ENCODE assay signal across 32 mouse cellular contexts in genomic region chr3:84867991-84868390, GRCm38 (mm10). TPM values are rescaled to one million over a fixed set of nuclear protein-coding genes. Genes with fewer than 3 reads are reported as not detected.
A peak's percentile ranks its signal among the peaks of the same experiment; 100 is the strongest.
DNase-seq lines count a peak whose midpoint lies in the region; ATAC-seq and TF ChIP-seq lines count a peak whose summit lies in the region.
"Had no signal": no experiment of that assay in that cellular context is flagged by ENCODE, and none has a peak within 500 bp of the region (broad histone marks: within the 10 kb centered on the region; RNA-seq: fewer than 3 reads in every experiment).

No protein-coding gene starts in this region.

- no peak for DNase-seq in gastrocnemius, adult 2 months
- no peak for DNase-seq in gastrocnemius, postnatal 10 days
- peak; percentile 66 for DNase-seq in kidney, postnatal 0 days (ENCODE audit: low spot score)
- DNase-seq in kidney, adult 2 months = no peak
- DNase-seq: adrenal gland, postnatal 25 days; cerebellum, adult 18-20 months; cerebellum, postnatal 10 days; gastrocnemius, postnatal 14 days; heart, adult 11 months; heart, postnatal 4 days; kidney, adult 9 months; layer of hippocampus, postnatal 36 days; lung, adult 2 months; lung, postnatal 10 days; right cerebral cortex, postnatal 4 days; thymus, adult 18-20 months; thymus, postnatal 36 days had no signal

- intact Hi-C loops in gastrocnemius, adult 2 months (cut with DNase I) = no loop called here

- no peak for TF ChIP-seq POLR2A in kidney, adult 2 months (IDR thresholded peaks at IDR 0.05; ENCODE audit: low read depth, low read length)

- H3K36me3 ChIP-seq in kidney, postnatal 0 days (ENCODE audit: insufficient read depth, low read length) = no peaks in the 10 kb centered on the region
- no peaks in the 10 kb centered on the region for H3K36me3 ChIP-seq in kidney, adult 2 months (ENCODE audit: control insufficient read depth, insufficient read depth, low read length)
- H3K36me3 ChIP-seq in neural tube, embryonic 14.5 days (ENCODE audit: control insufficient read depth, insufficient read depth, low read length) = no peaks in the 10 kb centered on the region
- no peaks in the 10 kb centered on the region for H3K36me3 ChIP-seq in hindbrain, embryonic 12.5 days
- H3K36me3 ChIP-seq: hindbrain, embryonic 15.5 days; limb, embryonic 15.5 days; midbrain, embryonic 12.5 days had no signal

- TF ChIP-seq CTCF in gastrocnemius, adult 2 months (IDR thresholded peaks at IDR 0.05) = no peak
- TF ChIP-seq CTCF in kidney, postnatal 0 days (IDR thresholded peaks at IDR 0.05; ENCODE audit: low read depth) = no peak
- no peak for TF ChIP-seq CTCF in kidney, adult 2 months (conservative IDR thresholded peaks at IDR 0.05; ENCODE audit: insufficient read depth, insufficient read length, low read depth, low read length)

- H3K4me3 ChIP-seq in gastrocnemius, adult 2 months = no peak overlapping the region
- no peak overlapping the region for H3K4me3 ChIP-seq in kidney, postnatal 0 days (replicated peaks; ENCODE audit: low read depth, low read length)
- H3K4me3 ChIP-seq in kidney, adult 2 months (ENCODE audit: insufficient read depth, low read depth, low read length) = no peak overlapping the region
- no peak overlapping the region for H3K4me3 ChIP-seq in neural tube, embryonic 14.5 days (ENCODE audit: low read depth, low read length)
- H3K4me3 ChIP-seq in hindbrain, embryonic 12.5 days = no peak overlapping the region
- H3K4me3 ChIP-seq: erythroblast, embryonic 14.5 days; hindbrain, embryonic 15.5 days; limb, embryonic 10.5 days; limb, embryonic 15.5 days; midbrain, embryonic 12.5 days; myocyte had no signal

- H3K9me3 ChIP-seq in kidney, postnatal 0 days (replicated peaks; ENCODE audit: low read length) = no peaks in the 10 kb centered on the region
- no peaks in the 10 kb centered on the region for H3K9me3 ChIP-seq in neural tube, embryonic 14.5 days (ENCODE audit: control insufficient read depth, low read length)
- no peaks in the 10 kb centered on the region for H3K9me3 ChIP-seq in hindbrain, embryonic 12.5 days (replicated peaks)
- H3K9me3 ChIP-seq: hindbrain, embryonic 15.5 days; limb, embryonic 10.5 days; limb, embryonic 15.5 days; midbrain, embryonic 12.5 days had no signal

- no peaks in the 10 kb centered on the region for H3K27me3 ChIP-seq in kidney, postnatal 0 days (ENCODE audit: insufficient read depth, low read length)
- no peaks in the 10 kb centered on the region for H3K27me3 ChIP-seq in kidney, adult 2 months (replicated peaks; ENCODE audit: control insufficient read depth, insufficient read depth, low read length)
- no peaks in the 10 kb centered on the region for H3K27me3 ChIP-seq in neural tube, embryonic 14.5 days (ENCODE audit: control insufficient read depth, insufficient read depth, low read length)
- no peaks in the 10 kb centered on the region for H3K27me3 ChIP-seq in hindbrain, embryonic 12.5 days
- H3K27me3 ChIP-seq: CH12.LX; hindbrain, embryonic 15.5 days; limb, embryonic 15.5 days; midbrain, embryonic 12.5 days had no signal

- H3K4me1 ChIP-seq in kidney, postnatal 0 days (replicated peaks; ENCODE audit: insufficient read depth, low read length) = 0 out of 2 replicates have a peak, but pooled peaks cover 11% of the 10 kb centered on the region
- H3K4me1 ChIP-seq in kidney, adult 2 months (ENCODE audit: control insufficient read depth, insufficient read depth, low read length) = peaks cover 3% of the 10 kb centered on the region; the same call in 1 of the 2 replicates
- peaks cover 7% of the 10 kb centered on the region; the same call in 1 of the 2 replicates for H3K4me1 ChIP-seq in neural tube, embryonic 14.5 days (ENCODE audit: control insufficient read depth, insufficient read depth, low read length)
- H3K4me1 ChIP-seq in hindbrain, embryonic 12.5 days = no peaks in the 10 kb centered on the region
- H3K4me1 ChIP-seq: limb, embryonic 10.5 days; limb, embryonic 15.5 days; midbrain, embryonic 12.5 days had no signal

- 14% methylated on average over 1 of the region's 1 CpGs for WGBS in kidney, postnatal 0 days
- WGBS in kidney, adult 2 months = 53% methylated on average over 1 of the region's 1 CpGs
- WGBS in neural tube, embryonic 14.5 days = 3% methylated on average over 1 of the region's 1 CpGs
- WGBS in hindbrain, embryonic 12.5 days = 50% methylated on average over 1 of the region's 1 CpGs

- no peak for ATAC-seq in kidney, postnatal 0 days (replicated peaks; ENCODE audit: low FRiP score, low read depth)
- 0 out of 2 replicates have a peak, but pooled peaks have one; percentile 11 for ATAC-seq in common myeloid progenitor, adult 5-6 weeks (replicated peaks; ENCODE audit: low read depth, poor library complexity, severe bottlenecking)
- peak; percentile 58; the same call in 1 of the 2 replicates for ATAC-seq in neural tube, embryonic 14.5 days (ENCODE audit: low read depth)
- no peak for ATAC-seq in hindbrain, embryonic 12.5 days (ENCODE audit: low FRiP score)
- ATAC-seq in granulocyte monocyte progenitor cell, adult 5-6 weeks (replicated peaks; ENCODE audit: poor library complexity, severe bottlenecking) = no peak
- ATAC-seq: forebrain, embryonic 16.5 days had no signal

- H3K9ac ChIP-seq in kidney, postnatal 0 days (ENCODE audit: low read depth, low read length) = no peak overlapping the region
- H3K9ac ChIP-seq in neural tube, embryonic 14.5 days (replicated peaks; ENCODE audit: low read depth, low read length) = no peak overlapping the region
- no peak overlapping the region for H3K9ac ChIP-seq in hindbrain, embryonic 12.5 days
- H3K9ac ChIP-seq: hindbrain, embryonic 15.5 days; limb, embryonic 15.5 days; liver, embryonic 14.5 days; midbrain, embryonic 12.5 days had no signal

- peak overlapping the region; percentile 25; the same call in 1 of the 2 replicates for H3K27ac ChIP-seq in gastrocnemius, adult 2 months
- no peak overlapping the region for H3K27ac ChIP-seq in kidney, postnatal 0 days
- no peak overlapping the region for H3K27ac ChIP-seq in kidney, adult 2 months (ENCODE audit: insufficient read depth, low read depth, low read length)
- no peak overlapping the region for H3K27ac ChIP-seq in neural tube, embryonic 14.5 days (ENCODE audit: low read depth, low read length)
- no peak overlapping the region for H3K27ac ChIP-seq in hindbrain, embryonic 12.5 days
- H3K27ac ChIP-seq: hindbrain, embryonic 15.5 days; limb, embryonic 10.5 days; limb, embryonic 15.5 days; liver, embryonic 14.5 days; midbrain, embryonic 12.5 days; stomach, postnatal 0 days had no signal

- no peak overlapping the region for H3K4me2 ChIP-seq in kidney, postnatal 0 days (ENCODE audit: low read length)
- H3K4me2 ChIP-seq in neural tube, embryonic 14.5 days (ENCODE audit: low read depth, low read length) = no peak overlapping the region
- no peak overlapping the region for H3K4me2 ChIP-seq in hindbrain, embryonic 12.5 days (replicated peaks)
- H3K4me2 ChIP-seq: heart, embryonic 11.5 days; hindbrain, embryonic 15.5 days; limb, embryonic 15.5 days; midbrain, embryonic 12.5 days had no signal

RNA-seq across cellular contexts. Expression of gene Fbxw7, which starts 52.9 kb away (rescaled TPM):
- 10 to 100 TPM; 12.1 to 27.7 TPM for total RNA-seq in gastrocnemius, adult 2 months (2021)
- 10 to 100 TPM; 46.0 to 50.9 TPM for total RNA-seq in gastrocnemius, postnatal 10 days (2021)
- 7.6 and 7.7 TPM in 2 replicates for polyA plus RNA-seq in kidney, postnatal 0 days (2015; fragmentation: Nextera tagmentation; extraction: Ambion mirVana)
- 3.3 and 4.1 TPM in 2 replicates for polyA plus RNA-seq in kidney, adult 2 months (2012; rRNA removed)
- total RNA-seq in common myeloid progenitor, adult 5-6 weeks (2017) = 19.4 and 20.3 TPM in 2 replicates
- polyA plus RNA-seq in neural tube, embryonic 14.5 days (2014; fragmentation: Nextera tagmentation; extraction: Ambion mirVana) = 45.8 and 62.8 TPM in 2 replicates
- 20.6 and 21.5 TPM in 2 replicates for polyA plus RNA-seq in hindbrain, embryonic 12.5 days (2016; fragmentation: Nextera tagmentation; extraction: Ambion mirVana)
- 3.6 and 7.2 TPM in 2 replicates for total RNA-seq in granulocyte monocyte progenitor cell, adult 5-6 weeks (2014; fragmentation: Nextera tagmentation)
- total RNA-seq in granulocyte monocyte progenitor cell, adult 5-6 weeks (2017) = 13.3 and 14.8 TPM in 2 replicates

Comparison
In these comparisons a context has a peak if more than half of its experiments do, and no peak if none do; other contexts are left out.
1. ATAC-seq: peak in common myeloid progenitor, adult 5-6 weeks (single experiment) and neural tube, embryonic 14.5 days (single experiment); none in kidney, postnatal 0 days (single experiment), hindbrain, embryonic 12.5 days (single experiment) and granulocyte monocyte progenitor cell, adult 5-6 weeks (single experiment).